Mouse (Mus musculus): Measurements from ENCODE around the gene Myo1g. TPM values are rescaled to one million over a fixed set of nuclear protein-coding genes. Genes with fewer than 3 reads are reported as not detected.
"Not testable (repeated sequence)": the region's sequence is repeated elsewhere in the genome, so short reads cannot be mapped to it uniquely, and the experiment has no call there.

Myo1g gene
- total RNA-seq, 1 experiment from 2014 or later: 182 TPM

DNA sequence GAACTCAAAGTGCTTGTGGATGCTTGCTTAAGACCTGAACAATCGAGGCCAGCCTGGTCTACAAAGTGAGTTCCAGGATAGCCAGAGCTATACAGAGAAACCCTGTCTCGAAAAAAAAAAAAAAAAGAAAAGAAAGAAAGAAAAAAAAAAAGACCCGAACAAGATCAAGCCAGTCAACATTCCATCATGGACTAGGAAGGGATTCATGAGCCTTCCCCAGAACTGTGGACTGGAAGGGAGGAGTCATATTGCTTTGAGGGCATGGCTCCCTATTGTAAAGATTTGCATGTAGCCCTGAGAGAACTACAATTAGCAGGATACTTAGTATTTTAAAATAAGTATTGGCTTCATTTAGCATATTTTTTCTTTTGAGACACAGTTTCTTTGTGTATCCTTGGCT is 23.9 kb upstream of the Myo1g start:
- no peak for ATAC-seq (ENCODE audit: extremely low read depth, insufficient number of reproducible peaks, low FRiP score, poor library complexity, severe bottlenecking)

DNA sequence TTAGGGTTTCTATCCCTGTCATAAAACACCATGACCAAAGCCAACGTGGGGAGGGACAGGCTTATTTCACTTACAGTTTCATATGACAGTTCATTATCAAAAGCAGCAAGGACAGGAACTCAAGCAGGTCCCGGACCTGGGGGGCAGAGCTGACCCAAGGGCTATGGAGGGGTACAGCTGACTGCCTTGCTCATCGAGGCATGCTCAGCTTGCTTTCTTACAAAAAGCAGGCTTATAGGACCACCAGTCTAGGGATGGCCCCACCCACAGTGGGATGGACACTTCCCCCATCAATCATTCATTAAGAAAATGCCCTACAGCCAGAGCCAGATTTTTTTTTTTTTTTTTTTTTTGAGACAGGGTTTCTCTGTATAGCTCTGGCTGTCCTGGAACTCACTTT is 10.0 kb upstream of the Myo1g start:
- ATAC-seq (ENCODE audit: extremely low read depth, insufficient number of reproducible peaks, low FRiP score, poor library complexity, severe bottlenecking): no peak

DNA sequence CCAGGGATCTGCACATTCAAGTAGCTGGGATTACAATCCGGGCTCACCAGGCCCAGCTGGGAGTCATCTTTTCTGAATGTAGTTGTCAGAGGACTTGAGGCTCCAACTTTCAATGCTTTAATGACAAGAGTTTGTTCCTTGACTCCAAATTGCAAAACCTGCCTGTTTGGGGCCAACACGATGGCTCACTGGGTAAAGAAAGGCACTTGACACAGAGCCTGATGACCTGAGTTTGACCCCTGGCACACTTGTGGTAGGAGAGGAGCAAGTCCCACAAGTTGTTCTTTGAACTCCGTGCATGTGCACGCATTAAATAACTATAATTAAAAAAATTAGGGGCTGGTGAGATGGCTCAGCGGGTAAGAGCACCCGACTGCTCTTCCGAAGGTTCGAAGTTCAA is 9.2 kb upstream of the Myo1g start:
- no peak for ATAC-seq (ENCODE audit: extremely low read depth, insufficient number of reproducible peaks, low FRiP score, poor library complexity, severe bottlenecking)

DNA sequence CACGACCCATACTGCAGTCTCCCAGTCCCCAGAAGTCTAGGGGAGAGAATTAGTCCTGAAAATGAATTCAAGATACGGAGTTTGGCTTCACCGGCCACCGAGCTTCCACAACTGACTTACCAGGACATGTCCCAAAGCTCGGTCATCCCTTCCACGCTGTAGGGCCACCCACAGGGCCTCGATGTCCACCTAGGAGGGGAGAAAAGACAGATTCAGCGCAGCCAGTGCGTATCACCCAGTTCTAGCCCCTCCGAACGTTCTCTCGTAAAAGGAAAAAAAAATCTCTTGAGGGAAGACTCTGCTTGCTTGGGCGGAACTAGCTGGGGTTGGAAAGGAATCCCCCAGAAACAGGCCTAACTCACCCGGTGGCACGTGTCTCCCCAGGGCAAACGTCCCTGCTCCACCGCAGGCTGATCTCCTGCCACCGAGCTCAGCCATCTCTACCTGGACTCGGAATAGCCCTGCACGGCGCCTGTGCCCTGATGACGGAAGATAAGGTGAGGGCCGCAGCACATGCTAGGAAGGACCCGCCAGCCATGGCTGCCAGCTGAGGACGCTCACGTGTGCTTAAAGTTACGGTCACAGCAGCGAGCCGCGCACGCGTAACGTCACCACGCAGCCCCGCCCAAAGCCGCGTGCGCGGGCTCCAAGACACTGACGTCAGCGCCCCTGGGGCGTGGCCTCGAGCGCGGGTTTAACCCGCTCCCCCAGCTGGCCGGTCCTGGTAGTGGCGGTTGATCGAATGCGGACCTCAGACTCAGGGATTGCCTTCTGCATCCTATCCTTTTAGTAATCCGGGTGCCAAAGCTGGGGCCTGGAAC is 7.6 kb upstream of the Myo1g start:
- ATAC-seq (ENCODE audit: extremely low read depth, insufficient number of reproducible peaks, low FRiP score, poor library complexity, severe bottlenecking): peak; percentile 99

DNA sequence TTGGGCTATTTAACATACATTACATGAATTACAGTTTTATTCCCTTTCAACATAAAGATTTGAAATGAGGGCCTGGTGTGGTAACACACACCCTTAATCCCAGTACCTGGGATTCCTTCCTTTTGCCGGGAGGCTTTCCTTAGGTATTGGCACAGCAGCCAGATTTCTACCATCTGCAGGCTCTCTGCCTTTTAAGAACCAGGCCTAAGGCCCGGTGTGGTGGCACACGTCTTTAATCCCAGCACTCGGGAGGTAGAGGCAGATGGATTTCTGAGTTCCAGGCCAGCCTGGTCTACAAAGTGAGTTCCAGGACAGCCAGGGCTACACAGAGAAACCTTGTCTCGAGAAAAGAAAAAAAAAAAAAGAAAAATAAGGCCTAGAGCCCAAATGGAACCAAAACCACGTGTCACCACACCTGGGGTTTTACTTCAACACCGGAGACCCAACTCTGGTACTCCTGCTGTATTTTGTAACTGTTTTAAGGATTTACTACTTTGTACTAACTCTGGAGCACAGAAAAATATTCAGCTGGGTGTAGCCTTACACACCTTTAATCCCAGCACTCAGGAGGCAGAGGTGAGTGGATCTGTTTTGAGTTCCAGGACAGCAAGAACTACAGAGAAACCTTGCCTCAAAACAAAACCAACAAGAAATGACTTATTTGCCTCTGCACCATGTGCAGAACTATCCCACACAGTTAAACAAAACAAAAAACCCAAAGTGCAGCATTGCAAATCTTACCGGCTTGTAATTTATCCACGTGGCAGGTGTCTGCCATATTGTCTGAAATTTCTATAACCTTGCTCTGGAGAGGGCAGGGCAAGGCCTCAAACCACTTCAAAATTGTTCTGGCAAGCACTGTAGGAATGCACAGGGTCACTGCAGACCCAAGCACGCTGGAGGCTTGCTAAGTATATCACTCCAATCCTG is 6.8 kb upstream of the Myo1g start:
- no peak for ATAC-seq (ENCODE audit: extremely low read depth, insufficient number of reproducible peaks, low FRiP score, poor library complexity, severe bottlenecking)

DNA sequence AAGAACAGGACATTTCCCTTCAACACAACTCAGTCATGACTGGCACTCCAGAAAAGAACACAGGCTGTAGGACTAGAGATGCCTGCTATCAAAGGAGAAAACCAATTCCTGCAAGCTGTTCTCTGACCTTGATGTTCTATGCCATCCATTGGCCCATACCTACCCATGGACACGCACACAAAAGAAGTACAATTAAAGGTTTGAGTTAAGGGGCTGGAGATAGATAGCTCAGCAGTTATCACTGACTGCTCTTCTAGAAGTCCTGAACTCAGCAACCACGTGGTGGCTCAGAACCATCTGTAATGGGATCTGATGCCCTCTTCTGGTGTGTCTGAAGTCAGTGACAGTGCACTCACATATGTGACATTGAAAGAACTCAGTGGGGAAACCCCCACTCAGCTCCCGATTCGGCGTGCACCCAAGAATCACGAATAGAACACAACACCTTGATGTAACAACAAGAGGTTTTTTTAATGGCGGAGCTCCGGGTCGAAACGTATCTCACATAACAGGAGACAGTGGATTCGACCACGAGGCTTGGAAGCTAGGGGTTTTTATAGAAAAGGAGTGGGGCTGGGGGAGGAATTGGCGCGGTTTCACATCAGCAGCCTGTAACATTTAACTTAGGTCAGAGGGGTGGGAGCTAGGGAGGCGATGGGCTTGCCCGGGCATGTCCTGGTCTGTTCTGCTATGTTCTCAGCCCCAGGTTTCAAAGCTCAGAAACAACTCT is 5.9 kb upstream of the Myo1g start:
- ATAC-seq (ENCODE audit: extremely low read depth, insufficient number of reproducible peaks, low FRiP score, poor library complexity, severe bottlenecking): not testable (repeated sequence)

DNA sequence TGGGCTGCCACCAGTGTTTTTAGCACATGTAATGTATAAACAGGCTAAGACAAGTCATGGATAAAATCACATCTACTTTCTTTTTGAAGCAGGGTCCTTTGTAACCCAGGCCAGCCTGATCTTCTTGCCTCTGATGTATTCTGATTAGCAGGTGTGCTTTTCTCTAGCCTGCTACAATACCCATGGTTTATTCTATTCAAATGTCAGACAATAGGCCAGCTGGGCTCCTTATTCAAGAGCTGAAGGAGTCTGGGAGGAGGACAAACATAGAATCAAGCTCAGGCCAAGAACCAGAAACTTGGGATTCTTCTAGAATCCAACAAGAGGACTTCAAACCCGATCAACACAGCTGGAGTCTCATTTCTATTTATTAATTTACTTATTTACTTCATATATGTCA is 4.5 kb upstream of the Myo1g start:
- no peak for ATAC-seq (ENCODE audit: extremely low read depth, insufficient number of reproducible peaks, low FRiP score, poor library complexity, severe bottlenecking)

DNA sequence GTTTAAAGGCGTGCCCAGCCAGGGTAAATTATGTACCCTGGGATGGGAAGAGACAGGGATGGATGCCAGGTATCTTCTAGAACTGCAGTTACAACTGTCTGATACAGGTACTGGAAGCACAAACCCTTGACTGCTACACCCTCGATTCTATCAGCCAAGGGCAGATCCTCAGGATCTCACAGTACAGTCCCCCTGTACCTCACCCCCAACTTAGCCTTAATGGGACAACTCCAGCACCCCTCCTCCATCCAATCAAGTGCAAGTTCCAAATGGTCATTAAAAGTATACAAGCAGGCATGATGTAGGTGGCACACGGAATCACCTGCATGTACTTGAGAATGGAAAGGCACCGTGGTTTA is 4.1 kb upstream of the Myo1g start:
- no peak for ATAC-seq (ENCODE audit: extremely low read depth, insufficient number of reproducible peaks, low FRiP score, poor library complexity, severe bottlenecking)

DNA sequence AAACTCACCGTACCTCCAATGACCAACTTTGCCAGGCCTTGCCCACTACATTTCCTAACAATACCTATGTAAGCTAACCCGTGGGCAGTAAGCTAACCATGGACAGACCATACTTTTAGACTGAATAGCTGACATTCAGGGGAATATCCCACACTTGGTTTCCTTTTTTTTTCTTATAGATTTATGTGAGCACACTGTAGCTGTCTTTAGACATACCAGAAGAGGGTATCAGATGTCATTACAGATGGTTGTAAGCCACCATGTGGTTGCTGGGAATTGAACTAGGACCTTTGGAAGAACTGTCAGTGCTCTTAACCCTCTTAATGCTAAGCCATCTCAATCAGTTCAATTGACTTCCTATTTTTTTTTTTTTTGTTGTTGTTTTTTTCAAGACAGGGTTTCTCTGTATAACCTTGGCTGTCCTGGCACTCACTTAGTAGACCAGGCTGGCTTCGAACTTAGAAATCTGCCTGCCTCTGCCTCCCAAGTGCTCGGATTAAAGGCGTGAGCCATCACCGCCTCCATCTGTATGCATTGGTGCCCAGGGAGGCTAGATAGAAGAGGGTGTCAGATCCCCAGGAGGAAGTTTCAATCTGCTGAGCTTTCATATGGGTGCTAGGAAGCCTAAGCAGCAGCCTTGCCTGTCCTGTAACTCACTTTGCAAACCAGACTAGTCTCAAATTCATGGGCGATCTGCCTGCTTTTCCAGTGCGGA is 3.6 kb upstream of the Myo1g start:
- no peak for ATAC-seq (ENCODE audit: extremely low read depth, insufficient number of reproducible peaks, low FRiP score, poor library complexity, severe bottlenecking)

DNA sequence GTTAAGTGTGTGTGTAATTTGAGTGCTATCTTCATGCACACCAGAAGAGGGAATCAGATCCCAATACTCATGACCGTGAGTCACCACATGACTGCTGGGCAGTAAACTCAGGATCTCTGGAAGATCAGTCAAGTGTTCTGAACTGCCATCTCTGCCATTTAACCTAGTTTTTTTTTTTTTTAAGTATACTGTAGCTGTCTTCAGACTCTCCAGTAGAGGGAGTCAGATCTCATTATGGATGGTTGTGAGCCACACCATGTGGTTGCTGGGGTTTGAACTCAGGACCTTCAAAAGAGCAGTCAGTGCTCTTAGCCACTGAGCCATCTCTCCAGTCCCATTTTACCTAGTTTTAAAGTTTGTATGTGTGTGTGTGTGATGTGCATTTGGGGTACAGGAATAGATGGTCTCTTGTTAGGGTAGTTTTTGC is 2.9 kb upstream of the Myo1g start:
- no peak for ATAC-seq (ENCODE audit: extremely low read depth, insufficient number of reproducible peaks, low FRiP score, poor library complexity, severe bottlenecking)

DNA sequence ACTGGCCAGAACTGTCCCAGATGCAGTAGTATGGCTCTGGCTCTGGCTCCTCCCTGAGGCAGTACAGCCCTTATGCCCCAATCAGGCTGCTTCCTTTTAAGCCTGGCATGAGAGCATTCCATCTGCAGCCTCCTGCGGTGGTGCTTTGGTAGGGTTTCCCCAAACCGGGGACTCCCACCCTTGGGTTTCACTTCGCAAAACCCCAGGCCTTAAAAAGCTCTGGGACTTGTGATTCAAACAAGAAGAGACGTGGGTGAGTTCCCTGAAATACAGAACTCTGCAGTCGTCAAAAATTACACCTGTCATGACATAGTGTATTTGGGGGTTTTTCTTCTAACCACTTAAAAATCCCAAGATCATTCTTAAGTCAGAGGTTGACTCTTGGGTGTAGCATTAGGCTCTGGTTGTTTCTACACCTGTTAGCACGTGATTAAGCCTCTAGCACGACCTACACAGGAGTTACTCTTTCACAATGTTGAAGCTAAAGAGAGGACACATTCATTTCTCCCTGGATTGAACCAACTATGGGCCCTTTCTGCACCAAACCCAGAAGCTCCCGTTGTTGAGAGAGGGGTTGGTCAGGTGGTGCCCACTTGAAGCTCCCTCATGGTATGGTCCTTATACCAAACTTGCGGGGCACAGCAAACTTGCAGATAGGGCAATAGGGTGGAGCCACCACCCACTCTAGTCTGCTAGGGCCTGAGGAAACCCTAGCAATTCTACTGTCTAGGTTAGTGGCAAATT is 2.2 kb upstream of the Myo1g start:
- peak; percentile 15; the same call in 1 of the 2 replicates for ATAC-seq (ENCODE audit: extremely low read depth, insufficient number of reproducible peaks, low FRiP score, poor library complexity, severe bottlenecking)

DNA sequence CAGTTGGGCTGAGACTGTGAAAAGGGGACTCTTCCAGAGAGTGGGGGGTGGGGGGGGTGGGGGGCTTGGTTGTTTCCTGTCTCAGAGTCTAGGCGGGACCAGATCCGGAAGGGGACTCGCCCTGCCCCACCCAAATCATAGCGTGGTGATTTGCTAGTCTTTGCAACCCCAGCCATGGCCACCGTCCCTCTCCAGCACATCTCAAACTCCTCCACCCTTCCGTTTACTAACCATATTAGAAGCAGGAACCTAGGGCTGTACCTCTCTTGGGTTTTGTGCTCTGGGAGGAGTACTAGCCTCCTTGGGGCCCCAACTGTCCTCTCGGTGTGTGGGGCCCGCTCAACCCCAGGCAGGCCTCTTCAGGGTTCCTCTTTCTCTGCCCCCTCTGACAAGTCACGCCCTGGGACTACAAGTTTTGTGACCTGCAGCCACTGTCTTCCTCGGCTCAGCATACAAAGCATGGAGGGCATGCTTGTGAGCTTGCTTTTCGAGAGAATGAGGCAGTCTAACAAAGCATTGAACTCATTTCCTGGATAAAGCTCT is 1.2 kb downstream of the Myo1g start:
- peak; percentile 58 for ATAC-seq (ENCODE audit: extremely low read depth, insufficient number of reproducible peaks, low FRiP score, poor library complexity, severe bottlenecking)

DNA sequence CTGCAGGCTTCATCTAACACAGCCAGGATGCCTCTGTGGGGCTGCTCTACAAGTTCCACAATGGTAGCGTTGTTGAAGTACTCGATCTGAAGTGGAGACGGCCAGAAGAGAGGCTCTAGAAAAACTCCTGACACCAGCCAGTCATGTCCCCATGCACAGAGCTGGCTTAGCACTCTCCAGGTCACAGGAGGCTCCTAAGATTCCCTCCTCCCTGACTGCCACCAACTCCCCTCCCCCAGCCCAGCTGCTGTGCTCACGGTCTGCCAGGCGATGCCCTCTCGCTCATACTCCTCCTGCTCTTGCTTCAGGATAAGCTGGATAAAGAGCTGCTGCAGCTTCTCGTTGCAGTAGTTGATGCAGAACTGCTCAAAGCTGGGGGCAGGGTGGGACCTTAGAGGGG is 5.9 kb downstream of the Myo1g start:
- no peak for ATAC-seq (ENCODE audit: extremely low read depth, insufficient number of reproducible peaks, low FRiP score, poor library complexity, severe bottlenecking)

DNA sequence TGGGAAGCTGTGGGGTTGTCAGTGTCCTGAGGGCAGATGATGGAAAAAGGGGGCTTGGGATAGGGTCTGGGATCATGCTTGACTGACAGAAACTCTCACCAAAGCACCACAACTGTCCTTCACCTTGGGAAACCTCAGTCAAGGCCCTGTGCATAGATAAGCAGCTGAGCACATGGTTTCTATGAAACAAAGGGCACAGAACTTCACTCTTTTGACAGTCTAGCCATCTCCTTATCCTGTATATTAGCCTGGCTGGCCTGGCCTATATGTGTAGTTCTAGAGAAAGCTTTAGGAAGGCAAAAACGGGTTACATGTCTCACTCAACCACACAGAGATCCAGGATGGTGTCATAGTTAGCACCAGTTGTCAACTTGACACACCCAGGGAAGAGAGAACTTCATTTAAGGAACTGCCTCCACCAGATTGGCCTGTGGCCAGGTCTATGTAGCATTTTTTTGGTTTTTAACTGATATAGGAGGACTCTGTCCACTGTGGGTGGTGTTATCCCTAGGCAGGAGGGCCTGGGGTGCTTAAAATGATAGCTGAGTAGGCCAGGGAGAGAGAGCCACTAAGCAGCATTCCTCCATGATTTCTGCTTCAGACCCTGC is 12.4 kb downstream of the Myo1g start:
- no peak for ATAC-seq (ENCODE audit: extremely low read depth, insufficient number of reproducible peaks, low FRiP score, poor library complexity, severe bottlenecking)

DNA sequence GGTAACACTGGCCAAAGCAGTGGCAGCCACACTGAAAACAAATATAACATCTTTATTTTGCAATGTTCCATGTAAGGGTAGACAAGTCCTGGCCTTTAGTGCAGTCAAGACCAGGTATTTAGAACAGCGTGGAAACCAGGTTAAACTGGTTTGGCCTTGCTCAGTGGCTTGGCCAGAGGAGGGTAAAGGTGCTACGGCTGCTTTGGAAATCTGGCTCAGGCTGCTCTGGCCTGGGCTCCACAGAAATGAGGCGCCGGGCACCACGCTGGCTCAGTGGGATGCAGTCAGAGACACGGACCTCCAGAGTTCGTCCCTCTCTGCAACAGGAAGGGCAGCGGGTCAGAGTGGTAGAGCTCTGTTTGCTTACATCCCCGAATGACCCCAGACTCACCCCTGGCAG is 14.2 kb downstream of the Myo1g start:
- ATAC-seq (ENCODE audit: extremely low read depth, insufficient number of reproducible peaks, low FRiP score, poor library complexity, severe bottlenecking): no peak

DNA sequence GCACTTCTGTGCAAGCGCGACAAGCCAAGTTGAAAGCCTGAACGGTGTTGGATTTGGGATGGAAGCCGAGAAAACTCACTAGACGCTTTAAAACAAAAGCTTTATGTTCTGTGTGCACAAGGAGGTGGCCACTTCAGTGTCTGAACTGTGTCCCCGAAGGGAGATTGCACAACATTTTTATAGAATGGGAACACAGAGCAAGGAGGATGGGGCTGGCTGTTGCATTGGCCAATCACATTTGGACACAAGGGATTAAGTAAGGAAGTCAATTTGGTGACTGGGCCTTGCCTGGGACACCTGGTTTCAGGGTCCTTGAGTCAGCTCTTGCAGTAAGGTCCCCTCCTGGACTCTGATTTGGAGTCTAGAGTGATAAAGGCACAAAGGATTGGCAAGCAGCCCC is 16.1 kb downstream of the Myo1g start:
- no peak for ATAC-seq (ENCODE audit: extremely low read depth, insufficient number of reproducible peaks, low FRiP score, poor library complexity, severe bottlenecking)

DNA sequence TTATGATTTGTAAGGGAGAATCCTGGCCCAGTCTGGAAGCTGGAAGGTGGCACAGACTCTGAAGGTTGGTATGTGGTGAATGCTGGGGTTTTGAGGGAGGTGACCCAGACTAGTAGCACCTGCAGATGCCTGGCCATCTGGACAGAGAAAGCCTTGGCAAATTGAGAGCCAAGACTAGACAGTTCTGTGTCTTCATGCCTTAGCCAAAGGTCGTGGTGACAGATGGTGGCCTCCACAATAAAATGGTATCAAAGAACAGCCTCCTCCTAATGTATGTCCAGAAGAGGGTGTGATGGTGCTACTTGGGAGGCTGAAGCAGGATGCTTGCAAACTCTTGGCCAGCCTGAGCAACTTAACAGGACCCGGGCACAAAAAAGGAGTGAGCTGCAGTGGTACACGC is 16.5 kb downstream of the Myo1g start:
- ATAC-seq (ENCODE audit: extremely low read depth, insufficient number of reproducible peaks, low FRiP score, poor library complexity, severe bottlenecking): no peak

DNA sequence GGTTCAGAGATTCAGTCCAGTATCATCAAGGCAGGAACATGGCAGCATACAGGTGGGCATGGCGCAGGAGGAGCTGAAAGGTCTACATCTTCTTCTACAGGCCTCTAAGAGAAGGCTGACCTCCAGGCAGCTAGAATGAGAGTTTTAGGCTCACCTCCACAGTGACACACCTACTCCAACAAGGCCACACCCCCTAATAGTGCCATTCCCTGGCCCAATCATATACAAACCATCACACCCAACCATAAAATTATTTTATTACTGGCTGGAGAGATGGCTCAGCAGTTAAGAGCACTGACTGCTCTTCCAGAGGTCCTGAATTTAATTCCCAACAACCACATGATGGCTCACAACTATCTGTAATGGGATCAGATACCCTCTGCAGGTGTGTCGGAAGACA is 18.3 kb downstream of the Myo1g start:
- ATAC-seq (ENCODE audit: extremely low read depth, insufficient number of reproducible peaks, low FRiP score, poor library complexity, severe bottlenecking): no peak
